Mouse (Mus musculus): ENCODE measurements around the gene Sort1. TPM values are rescaled to one million over a fixed set of nuclear protein-coding genes. Genes with fewer than 3 reads are reported as not detected.

The Sort1 gene
- polyA plus RNA-seq, 1 experiment from 2014 or later = 12.9 TPM

GRCm38 (mm10) chr3:108321671-108322070, 37.8 kb downstream of the Sort1 start:
- H3K27ac ChIP-seq (replicated peaks) = no peak overlapping the region
- peaks cover 25% of the 10 kb centered on the region for H3K4me1 ChIP-seq

GRCm38 (mm10) chr3:108322136-108322535, 38.3 kb downstream of the Sort1 start:
- H3K4me1 ChIP-seq = peaks cover 25% of the 10 kb centered on the region
- no peak for DNase-seq (ENCODE audit: low spot score)
- whole genome bisulfite sequencing = 93% methylated on average over 4 of the region's 4 CpGs
- no peak overlapping the region for H3K27ac ChIP-seq (replicated peaks)
- no peak overlapping the region for H3K4me3 ChIP-seq
- H3K36me3 ChIP-seq (replicated peaks) = peaks cover 24% of the 10 kb centered on the region
- H3K9me3 ChIP-seq = no peaks in the 10 kb centered on the region
- no peaks in the 10 kb centered on the region for H3K27me3 ChIP-seq (replicated peaks; ENCODE audit: low read depth, poor library complexity, severe bottlenecking)

More at GRCm38 (mm10) chr3:108321671-108322070, 37.8 kb downstream of the Sort1 start:
- WGBS = 81% methylated on average over 4 of the region's 4 CpGs
- Histone ChIP-seq H3K9me3 (no peaks in the 10 kb centered on the region), H3K4me3 (no peak overlapping the region), H3K27me3 (replicated peaks; ENCODE audit: low read depth, poor library complexity, severe bottlenecking) (no peaks in the 10 kb centered on the region), H3K36me3 (replicated peaks) (peaks cover 19% of the 10 kb centered on the region)
- no peak for DNase-seq (ENCODE audit: low spot score)

DNA sequence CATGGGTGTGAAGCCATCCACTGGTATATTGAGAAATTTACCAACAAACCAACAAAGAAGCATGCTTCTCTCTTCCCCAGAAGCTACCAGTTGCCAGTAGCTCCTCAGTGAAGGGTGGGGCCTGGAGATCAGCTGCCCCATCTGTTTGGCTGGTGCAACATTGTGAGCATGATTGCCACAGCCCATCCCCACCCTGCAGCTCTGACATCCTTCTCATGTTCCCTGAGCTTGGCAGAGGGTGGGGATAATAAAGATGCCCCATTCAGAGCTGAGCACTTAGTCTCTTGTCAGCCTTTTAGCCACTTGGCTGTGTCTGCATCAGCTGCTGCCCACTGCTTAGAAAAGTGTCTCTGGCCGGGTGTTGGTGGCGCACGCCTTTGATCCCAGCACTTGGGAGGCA, 39.1 kb downstream of the Sort1 start:
- Histone ChIP-seq H3K27me3 (replicated peaks; ENCODE audit: low read depth, poor library complexity, severe bottlenecking) (no peaks in the 10 kb centered on the region), H3K4me3 (no peak overlapping the region), H3K27ac (replicated peaks) (no peak overlapping the region), H3K9me3 (no peaks in the 10 kb centered on the region), H3K36me3 (replicated peaks) (peaks cover 32% of the 10 kb centered on the region), H3K4me1 (peaks cover 22% of the 10 kb centered on the region)
- 91% methylated on average over 3 of the region's 3 CpGs for WGBS
- no peak for DNase-seq (ENCODE audit: low spot score)

GRCm38 (mm10) chr3:108324837-108325236, 41.0 kb downstream of the Sort1 start:
- H3K9me3 ChIP-seq = no peaks in the 10 kb centered on the region
- no peak for DNase-seq (ENCODE audit: low spot score)
- no peaks in the 10 kb centered on the region for H3K27me3 ChIP-seq (replicated peaks; ENCODE audit: low read depth, poor library complexity, severe bottlenecking)
- 87% methylated on average over 4 of the region's 4 CpGs for WGBS
- no peak overlapping the region for H3K4me3 ChIP-seq
- 0 out of 2 replicates have a peak, but pooled peaks cover 4% of the 10 kb centered on the region for H3K4me1 ChIP-seq
- H3K27ac ChIP-seq (replicated peaks) = no peak overlapping the region
- H3K36me3 ChIP-seq (replicated peaks) = peaks cover 45% of the 10 kb centered on the region

DNA sequence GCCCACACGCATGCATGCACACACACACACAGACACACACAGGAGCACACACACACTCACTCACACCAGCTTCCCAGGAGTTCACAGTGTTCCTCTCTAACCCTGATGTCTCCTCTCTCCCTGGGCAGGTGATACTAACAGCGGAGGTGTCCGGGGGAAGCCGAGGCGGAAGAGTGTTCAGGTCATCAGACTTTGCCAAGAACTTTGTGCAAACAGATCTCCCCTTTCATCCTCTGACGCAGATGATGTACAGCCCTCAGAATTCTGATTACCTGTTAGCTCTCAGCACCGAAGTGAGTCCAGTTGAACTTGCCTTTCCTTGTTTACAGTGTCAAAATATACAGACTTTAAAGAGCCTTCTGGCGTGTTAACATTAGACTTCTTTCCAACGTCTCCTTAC, 41.6 kb downstream of the Sort1 start:
- 95% methylated on average over 9 of the region's 9 CpGs for WGBS
- Histone ChIP-seq H3K27ac (replicated peaks) (no peak overlapping the region), H3K4me1 (no peaks in the 10 kb centered on the region), H3K9me3 (no peaks in the 10 kb centered on the region), H3K36me3 (replicated peaks) (peaks cover 52% of the 10 kb centered on the region), H3K27me3 (replicated peaks; ENCODE audit: low read depth, poor library complexity, severe bottlenecking) (no peaks in the 10 kb centered on the region), H3K4me3 (no peak overlapping the region)
- no peak for DNase-seq (ENCODE audit: low spot score)

GRCm38 (mm10) chr3:108327275-108327674, 43.4 kb downstream of the Sort1 start:
- H3K27me3 ChIP-seq (replicated peaks; ENCODE audit: low read depth, poor library complexity, severe bottlenecking) = no peaks in the 10 kb centered on the region
- H3K9me3 ChIP-seq = no peaks in the 10 kb centered on the region
- H3K4me1 ChIP-seq = no peaks in the 10 kb centered on the region
- H3K27ac ChIP-seq (replicated peaks) = no peak overlapping the region
- no peak overlapping the region for H3K4me3 ChIP-seq
- WGBS = 93% methylated on average over 8 of the region's 8 CpGs
- DNase-seq (ENCODE audit: low spot score) = no peak
- peaks cover 70% of the 10 kb centered on the region for H3K36me3 ChIP-seq (replicated peaks)

- Histone ChIP-seq H3K27ac (replicated peaks) (no peak overlapping the region), H3K9me3 (no peaks in the 10 kb centered on the region), H3K27me3 (replicated peaks; ENCODE audit: low read depth, poor library complexity, severe bottlenecking) (no peaks in the 10 kb centered on the region), H3K4me1 (no peaks in the 10 kb centered on the region), H3K4me3 (no peak overlapping the region), H3K36me3 (replicated peaks) (peaks cover 76% of the 10 kb centered on the region)
- 87% methylated on average over 3 of the region's 3 CpGs for WGBS
- no peak for DNase-seq (ENCODE audit: low spot score)
Observed at GRCm38 (mm10) chr3:108327916-108328315, 44.0 kb downstream of the Sort1 start.

- WGBS = 74% methylated on average over 9 of the region's 9 CpGs
- peaks cover 81% of the 10 kb centered on the region for H3K36me3 ChIP-seq (replicated peaks)
- DNase-seq (ENCODE audit: low spot score) = no peak
- H3K27me3 ChIP-seq (replicated peaks; ENCODE audit: low read depth, poor library complexity, severe bottlenecking) = no peaks in the 10 kb centered on the region
- H3K4me3 ChIP-seq = no peak overlapping the region
- no peaks in the 10 kb centered on the region for H3K4me1 ChIP-seq
- H3K9me3 ChIP-seq = no peaks in the 10 kb centered on the region
- H3K27ac ChIP-seq (replicated peaks) = no peak overlapping the region; the same call in 1 of the 2 replicates
Observed at GRCm38 (mm10) chr3:108328441-108328841, 44.6 kb downstream of the Sort1 start.

DNA sequence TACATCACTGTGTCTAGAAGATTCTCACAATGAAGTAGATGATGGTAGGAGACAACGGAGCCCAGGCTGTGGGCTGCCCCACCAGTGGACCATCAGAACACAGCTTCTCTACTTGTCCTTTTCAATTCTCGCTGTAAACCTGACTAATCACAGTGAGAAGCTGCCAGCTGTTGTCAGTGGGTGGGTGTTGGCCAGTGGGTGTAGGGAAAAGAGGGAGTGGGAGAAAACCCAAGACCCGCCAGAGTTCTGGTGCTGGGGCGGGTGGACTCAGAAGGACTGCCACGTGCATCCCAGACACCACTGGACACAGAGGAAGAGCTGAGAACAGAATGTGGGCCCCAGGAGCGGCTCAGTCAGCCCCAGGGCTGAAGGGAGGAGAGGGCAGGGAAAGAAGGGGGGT, 46.9 kb downstream of the Sort1 start:
- no peaks in the 10 kb centered on the region for H3K9me3 ChIP-seq
- no peaks in the 10 kb centered on the region for H3K27me3 ChIP-seq (replicated peaks; ENCODE audit: low read depth, poor library complexity, severe bottlenecking)
- H3K27ac ChIP-seq (replicated peaks) = no peak overlapping the region
- H3K4me1 ChIP-seq = no peaks in the 10 kb centered on the region
- H3K36me3 ChIP-seq (replicated peaks) = peaks cover 89% of the 10 kb centered on the region
- DNase-seq (ENCODE audit: low spot score) = no peak
- WGBS = 87% methylated on average over 6 of the region's 6 CpGs
- H3K4me3 ChIP-seq = no peak overlapping the region

GRCm38 (mm10) chr3:108336878-108337277, 53.0 kb downstream of the Sort1 start:
- no peak overlapping the region for H3K4me3 ChIP-seq
- no peaks in the 10 kb centered on the region for H3K4me1 ChIP-seq
- H3K36me3 ChIP-seq (replicated peaks) = peaks cover 95% of the 10 kb centered on the region
- 93% methylated on average over 5 of the region's 5 CpGs for WGBS
- DNase-seq (ENCODE audit: low spot score) = no peak
- H3K27me3 ChIP-seq (replicated peaks; ENCODE audit: low read depth, poor library complexity, severe bottlenecking) = no peaks in the 10 kb centered on the region
- no peaks in the 10 kb centered on the region for H3K9me3 ChIP-seq
- H3K27ac ChIP-seq (replicated peaks) = no peak overlapping the region

DNA sequence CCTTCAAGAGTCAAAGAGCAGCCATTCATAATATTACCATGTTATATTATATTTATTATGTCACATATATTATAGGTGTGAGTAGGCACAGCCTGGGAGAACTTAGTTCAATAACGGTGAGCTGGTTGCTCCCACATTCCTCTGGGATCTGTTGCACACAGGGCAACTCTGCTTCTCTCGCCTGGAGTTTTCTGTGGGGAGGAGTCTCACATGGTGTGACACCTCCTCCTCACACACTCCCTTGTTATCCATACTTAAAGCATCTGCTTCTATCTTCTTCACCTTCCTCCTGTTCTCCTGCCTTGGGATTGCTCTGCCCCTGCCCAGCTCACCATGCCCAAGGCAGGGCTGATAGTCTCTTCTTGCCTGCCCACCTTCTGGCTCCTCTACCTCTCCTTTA, 57.2 kb downstream of the Sort1 start:
- Histone ChIP-seq H3K4me3 (no peak overlapping the region), H3K27me3 (replicated peaks; ENCODE audit: low read depth, poor library complexity, severe bottlenecking) (no peaks in the 10 kb centered on the region), H3K4me1 (no peaks in the 10 kb centered on the region), H3K36me3 (replicated peaks) (peaks cover 89% of the 10 kb centered on the region), H3K9me3 (no peaks in the 10 kb centered on the region), H3K27ac (replicated peaks) (no peak overlapping the region)
- 86% methylated on average over 2 of the region's 2 CpGs for WGBS
- DNase-seq (ENCODE audit: low spot score) = no peak

- no peak for DNase-seq (ENCODE audit: low spot score)
- Histone ChIP-seq H3K4me1 (no peaks in the 10 kb centered on the region), H3K27me3 (replicated peaks; ENCODE audit: low read depth, poor library complexity, severe bottlenecking) (no peaks in the 10 kb centered on the region), H3K4me3 (no peak overlapping the region), H3K9me3 (no peaks in the 10 kb centered on the region), H3K27ac (replicated peaks) (no peak overlapping the region), H3K36me3 (replicated peaks) (peaks cover 90% of the 10 kb centered on the region)
- 82% methylated on average over 7 of the region's 7 CpGs for WGBS
Observed at GRCm38 (mm10) chr3:108342185-108342584, 58.3 kb downstream of the Sort1 start.

- WGBS = 87% methylated on average over 7 of the region's 7 CpGs
- H3K36me3 ChIP-seq (replicated peaks) = peaks cover 92% of the 10 kb centered on the region
Observed at GRCm38 (mm10) chr3:108345855-108346254, 62.0 kb downstream of the Sort1 start.

DNA sequence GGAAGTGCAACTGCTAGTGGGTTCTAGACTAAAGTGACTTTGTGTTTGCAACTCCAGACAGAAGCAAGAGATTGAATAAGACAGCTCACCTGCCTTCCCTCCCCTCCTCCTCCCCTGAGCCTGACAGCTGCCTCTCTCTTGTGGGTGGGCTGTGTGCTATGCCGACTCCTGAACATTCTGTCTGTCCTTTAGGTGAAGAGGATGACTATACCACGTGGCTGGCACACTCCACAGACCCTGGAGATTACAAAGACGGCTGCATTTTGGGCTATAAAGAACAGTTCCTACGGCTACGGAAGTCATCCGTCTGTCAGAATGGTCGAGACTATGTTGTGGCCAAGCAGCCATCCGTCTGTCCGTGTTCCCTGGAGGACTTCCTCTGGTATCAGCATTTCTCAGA, 64.5 kb downstream of the Sort1 start:
- no peaks in the 10 kb centered on the region for H3K27me3 ChIP-seq (replicated peaks; ENCODE audit: low read depth, poor library complexity, severe bottlenecking)
- no peak overlapping the region for H3K27ac ChIP-seq (replicated peaks)
- H3K4me1 ChIP-seq = no peaks in the 10 kb centered on the region
- WGBS = 90% methylated on average over 9 of the region's 9 CpGs
- no peak for DNase-seq (ENCODE audit: low spot score)
- H3K4me3 ChIP-seq = no peak overlapping the region
- peaks cover 90% of the 10 kb centered on the region for H3K36me3 ChIP-seq (replicated peaks)
- no peaks in the 10 kb centered on the region for H3K9me3 ChIP-seq

More at GRCm38 (mm10) chr3:108345855-108346254, 62.0 kb downstream of the Sort1 start:
- Histone ChIP-seq H3K4me3 (no peak overlapping the region), H3K27me3 (replicated peaks; ENCODE audit: low read depth, poor library complexity, severe bottlenecking) (no peaks in the 10 kb centered on the region), H3K4me1 (no peaks in the 10 kb centered on the region), H3K27ac (replicated peaks) (no peak overlapping the region), H3K9me3 (no peaks in the 10 kb centered on the region)
- no peak for DNase-seq (ENCODE audit: low spot score)
